Mouse (Mus musculus): ENCODE data around the gene Bet1.

The Bet1 gene

DNA sequence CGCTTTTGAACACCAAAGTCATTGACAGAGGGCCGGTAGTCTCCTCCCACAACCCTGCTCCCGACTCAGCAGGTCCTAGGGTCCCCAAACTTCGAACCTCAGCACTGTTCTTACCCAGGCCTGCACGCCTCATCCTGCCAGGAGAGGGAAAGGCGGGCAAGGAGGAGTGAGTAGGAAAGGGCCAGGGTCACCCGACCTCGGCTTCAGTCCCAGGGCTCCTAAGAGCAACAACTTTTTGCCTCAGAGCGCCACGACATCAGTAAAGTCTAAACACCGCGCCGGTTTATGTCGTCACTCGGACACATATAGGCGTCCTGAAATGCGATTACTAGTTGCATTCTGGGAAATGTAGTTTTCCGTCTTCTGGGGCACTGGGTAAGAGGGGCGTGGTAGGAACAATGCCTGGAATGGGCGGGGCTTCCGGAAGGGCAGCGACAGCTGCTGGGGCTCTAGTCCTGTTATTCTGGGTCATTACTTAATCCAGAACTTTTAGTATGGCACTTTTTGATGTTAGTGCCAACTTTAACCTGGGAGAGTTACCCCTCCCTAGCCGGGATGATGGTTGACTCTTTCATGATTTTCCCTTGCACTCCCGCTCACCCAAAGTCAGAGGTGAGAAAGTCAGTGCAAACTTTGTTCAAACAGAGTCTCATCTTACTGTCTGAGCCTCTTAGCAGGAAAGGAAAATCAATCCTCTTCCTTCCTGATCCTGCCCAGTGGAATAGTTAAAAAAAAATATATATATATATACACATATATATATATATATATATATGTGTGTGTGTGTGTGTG lies at the start of gene Bet1:
Gene Bet1, minus strand, starts transcription at position 310 of the 792 bp plus-strand sequence.
- DNase-seq: peak; percentile 95

DNA sequence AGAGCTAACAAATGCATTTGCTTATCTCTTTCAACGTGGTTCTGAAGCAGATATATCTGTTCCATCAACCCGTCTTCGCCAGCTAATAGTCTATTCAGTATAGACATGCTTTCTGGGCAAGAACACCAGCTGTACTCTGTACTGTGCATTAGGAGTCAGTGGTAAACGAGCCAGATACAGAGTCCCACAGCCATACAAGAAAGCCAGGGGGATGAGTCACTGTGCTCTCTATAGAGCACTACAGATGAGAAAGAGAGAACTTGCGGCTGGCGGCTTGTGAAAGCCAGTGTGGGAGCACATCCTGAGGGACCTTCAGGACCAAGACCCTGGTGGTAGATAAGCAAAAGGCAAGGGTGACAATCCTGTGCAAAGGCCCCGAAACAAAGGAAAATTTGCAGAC lies 45.5 kb upstream of the Bet1 start:
- DNase-seq: no peak

DNA sequence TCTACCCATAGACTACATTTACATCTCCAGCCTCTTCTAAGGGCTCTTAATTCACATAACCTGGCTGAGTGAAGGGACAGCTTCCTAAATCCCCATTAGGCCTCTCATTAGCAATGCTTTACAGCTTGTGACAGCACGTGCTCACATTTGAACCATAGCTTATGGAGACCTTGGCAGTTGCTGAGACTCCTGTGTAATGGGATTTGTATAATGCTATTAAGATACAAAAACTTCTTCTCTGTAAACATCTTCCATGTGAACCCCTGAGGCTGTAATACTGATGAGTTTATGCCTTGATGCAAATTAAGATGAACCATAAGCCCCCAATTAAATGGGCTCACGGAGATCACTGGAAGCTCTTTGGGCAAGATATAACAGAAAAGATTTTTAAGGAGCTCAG lies 44.4 kb upstream of the Bet1 start:
- no peak for DNase-seq

GRCm38 (mm10) chr6:4118611-4119010 lies 31.8 kb upstream of the Bet1 start:
- no peak for DNase-seq

- no peak for DNase-seq
These were observed 3.7 kb upstream of the Bet1 start for GRCm38 (mm10) chr6:4090423-4090822.

GRCm38 (mm10) chr6:4072281-4072680 lies 14.5 kb downstream of the Bet1 start:
- no peak for DNase-seq

GRCm38 (mm10) chr6:4069714-4070113 lies 17.1 kb downstream of the Bet1 start:
- DNase-seq: no peak

DNA sequence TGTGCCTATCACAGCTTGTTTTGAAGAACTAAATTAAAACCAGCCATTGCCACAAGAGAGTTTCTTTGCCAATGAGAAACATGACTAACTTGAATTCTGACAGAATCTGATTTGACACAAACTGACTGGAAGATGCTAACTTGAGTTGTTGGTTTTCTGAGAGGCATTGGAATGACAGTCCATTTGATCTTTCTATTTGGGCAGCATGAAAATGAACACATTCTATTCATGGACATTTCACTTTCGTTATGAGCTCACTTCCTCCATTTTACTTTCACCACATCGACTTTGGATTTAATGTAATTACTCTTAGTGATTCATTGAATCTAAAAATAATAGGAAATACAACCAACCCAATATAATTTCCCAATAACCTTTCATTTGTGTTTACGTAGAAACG lies 32.4 kb downstream of the Bet1 start:
- DNase-seq: no peak

- no peak for DNase-seq
These were observed 33.9 kb downstream of the Bet1 start for GRCm38 (mm10) chr6:4052843-4053242.

DNA sequence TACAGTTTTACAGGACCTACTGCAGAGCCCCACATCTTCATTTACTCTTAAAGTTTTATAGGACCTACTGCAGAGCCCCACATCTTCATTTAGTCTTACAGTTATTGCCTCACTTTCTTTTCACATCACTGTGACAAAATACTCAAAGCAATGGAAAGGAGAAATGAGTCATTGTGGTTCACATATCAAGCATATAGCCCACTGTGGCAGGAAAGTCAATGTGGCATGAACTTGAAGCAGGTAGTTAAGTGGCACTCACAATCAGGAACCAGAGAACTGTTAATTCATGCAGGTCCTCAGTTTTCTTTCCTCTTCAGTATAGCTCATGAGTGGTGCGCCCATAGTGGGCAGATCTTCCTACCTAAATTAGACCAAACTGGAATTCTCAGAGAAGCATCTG lies 39.6 kb downstream of the Bet1 start:
- DNase-seq: no peak

DNA sequence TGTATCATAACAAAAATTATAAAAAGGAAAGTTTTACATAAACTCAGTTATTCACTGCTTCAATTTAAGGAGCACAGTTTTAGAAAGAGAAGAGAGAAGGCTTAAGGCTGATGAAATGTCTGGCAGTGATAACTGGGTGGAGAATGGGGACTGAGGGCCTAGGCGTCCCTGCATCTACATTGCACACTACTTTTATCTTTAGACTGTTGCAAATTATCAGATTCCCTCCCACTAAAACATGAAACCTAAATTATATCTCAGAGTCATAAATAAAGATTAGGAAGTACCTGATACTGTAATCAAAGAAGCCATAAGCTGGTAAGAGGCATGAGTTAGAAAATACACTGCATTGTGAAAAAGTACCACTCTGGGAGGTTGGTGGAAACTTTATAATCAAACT lies 45.0 kb downstream of the Bet1 start:
- DNase-seq: no peak

DNA sequence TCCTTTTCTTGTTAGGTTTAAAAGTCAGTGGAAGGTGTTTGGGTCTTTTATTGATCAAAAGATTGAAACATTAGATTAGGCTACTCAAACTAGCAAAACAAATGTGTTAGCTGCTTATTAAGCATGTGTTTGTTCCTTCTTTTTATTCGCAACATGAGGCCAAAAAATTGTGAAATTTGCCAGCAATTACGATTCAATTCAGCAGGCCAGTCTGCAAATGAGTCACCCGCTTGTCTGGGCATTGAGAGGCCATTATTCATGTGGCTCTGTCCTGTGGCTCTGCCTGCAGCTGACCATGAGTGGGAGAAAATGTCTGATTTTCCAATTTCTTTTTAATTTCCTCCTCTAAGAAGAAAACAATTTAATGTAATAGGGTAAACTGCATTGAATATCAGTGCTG lies 55.8 kb downstream of the Bet1 start:
- DNase-seq: no peak
